Mouse (Mus musculus) thymus, postnatal 10 days (tissue): ENCODE data around the gene Chrnb2.
"Not testable (repeated sequence)": the region's sequence is repeated elsewhere in the genome, so short reads cannot be mapped to it uniquely, and the experiment has no call there.

Source experiments
- DNase-seq, 2 experiments: peaks; one replicate each; pipeline ENCODE4 v3.0.0; 2021; ENCODE audit warnings: low spot score in 2 of 2

Gene Chrnb2

DNA sequence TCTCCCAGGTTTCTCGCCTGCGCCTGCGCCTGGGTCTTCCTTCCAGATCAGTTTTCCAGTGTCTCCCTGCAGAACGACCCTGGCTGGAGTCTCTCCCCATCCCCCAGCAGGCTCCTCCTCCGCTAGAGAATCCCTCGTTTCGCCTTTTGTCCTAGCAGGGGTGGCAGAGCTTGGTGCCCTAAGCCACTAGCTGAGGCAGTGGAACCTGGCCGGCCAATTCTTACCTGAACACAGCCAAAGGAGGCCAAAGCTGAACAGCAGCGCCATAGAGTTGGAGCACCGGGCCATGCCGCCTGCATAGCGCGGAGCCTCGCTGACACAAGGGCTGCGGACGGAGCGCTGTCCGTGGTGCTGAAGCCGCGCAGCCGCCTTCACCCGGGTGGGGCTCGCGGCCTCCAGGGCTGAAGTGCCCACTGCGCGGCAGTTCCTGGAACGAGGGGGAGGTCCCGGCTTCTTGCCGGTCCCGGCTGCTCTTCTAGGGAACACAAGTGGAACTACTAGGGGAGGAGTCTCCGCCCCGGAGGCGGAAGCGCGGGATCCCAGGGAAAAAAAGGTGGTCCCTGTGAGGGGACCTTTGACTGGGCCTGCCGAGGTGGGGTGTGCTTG is at the start of gene Chrnb2:
Gene Chrnb2 (minus strand): TSS at position 514 of the 606 bp plus-strand sequence.
- peak; percentile 42 to 85 for DNase-seq

DNA sequence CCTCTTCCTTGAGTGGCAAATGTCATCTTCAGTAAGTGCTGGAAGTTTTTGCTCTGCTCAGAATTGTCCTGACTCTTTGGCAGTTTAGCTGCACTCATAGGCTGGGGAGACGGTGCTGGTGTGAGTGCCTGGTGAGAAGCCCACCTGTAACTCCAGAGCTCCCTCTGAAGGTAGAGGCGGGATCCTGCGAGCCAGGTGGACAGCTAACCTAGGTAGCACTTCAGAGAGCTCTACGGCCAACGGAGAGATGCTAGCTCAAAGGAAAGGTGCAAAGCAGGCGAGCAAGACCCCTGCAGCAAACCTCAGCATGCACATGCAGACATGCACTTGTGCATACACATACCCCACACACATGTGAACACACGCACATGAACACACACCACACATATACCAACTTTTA is 49.6 kb upstream of the Chrnb2 start:
- no peak for DNase-seq

DNA sequence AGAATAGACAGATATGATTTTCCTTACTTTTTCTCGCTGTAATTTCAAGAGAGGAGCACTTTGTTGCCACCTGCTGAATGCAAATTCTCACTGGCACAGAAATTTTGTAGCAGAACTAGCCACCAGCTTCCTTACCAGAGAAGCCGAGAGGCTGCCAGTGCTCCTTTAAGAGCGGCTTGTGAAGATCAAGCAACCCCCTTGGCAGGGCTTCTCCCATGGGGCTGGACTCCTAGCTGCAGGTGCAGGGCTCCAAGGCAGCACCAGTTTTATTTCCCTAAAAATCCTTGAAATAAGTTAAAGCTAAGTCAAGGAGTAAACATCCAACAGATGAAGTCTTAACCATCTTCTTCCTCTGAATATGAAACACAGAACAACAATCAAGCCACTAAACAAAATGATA is 47.7 kb upstream of the Chrnb2 start:
- no peak for DNase-seq

DNA sequence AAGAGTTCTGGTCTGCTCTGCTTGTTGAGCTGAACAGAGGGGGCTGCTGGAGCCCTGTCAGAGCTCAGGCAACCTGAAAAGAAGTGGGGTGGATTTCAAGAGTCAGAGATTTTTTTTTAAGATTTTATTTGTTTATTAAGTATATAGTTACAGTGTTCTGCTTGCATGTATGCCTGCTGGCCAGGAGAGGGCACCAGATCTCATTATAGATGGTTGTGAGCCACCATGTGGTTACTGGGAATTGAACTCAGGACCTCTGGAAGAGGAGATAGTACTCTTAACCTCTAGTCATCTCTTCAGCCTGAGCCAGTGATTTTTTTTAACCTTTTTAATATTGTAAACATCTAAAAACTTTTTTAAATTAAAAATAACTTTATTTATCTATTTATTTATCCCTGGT is 46.4 kb upstream of the Chrnb2 start:
- no peak for DNase-seq

DNA sequence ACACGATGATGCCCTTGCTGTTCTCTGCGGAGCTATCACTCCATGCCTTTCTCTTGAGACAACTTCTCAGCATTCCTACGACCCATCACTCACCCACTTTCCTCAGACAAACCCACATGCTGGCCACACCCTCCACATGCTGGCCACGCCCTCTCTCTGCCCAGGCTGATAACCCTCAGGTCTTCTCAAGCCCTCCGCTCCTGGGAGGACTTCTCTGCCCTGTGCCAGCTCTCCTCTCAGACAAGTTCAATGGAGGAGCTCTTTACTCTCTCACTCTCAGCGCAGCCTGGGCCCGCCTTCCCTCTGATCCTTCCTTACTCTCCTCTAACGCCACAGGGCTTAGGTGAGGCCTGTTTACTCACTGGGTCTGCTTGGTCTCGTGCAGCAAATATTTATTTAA is 44.2 kb upstream of the Chrnb2 start:
- DNase-seq: no peak

DNA sequence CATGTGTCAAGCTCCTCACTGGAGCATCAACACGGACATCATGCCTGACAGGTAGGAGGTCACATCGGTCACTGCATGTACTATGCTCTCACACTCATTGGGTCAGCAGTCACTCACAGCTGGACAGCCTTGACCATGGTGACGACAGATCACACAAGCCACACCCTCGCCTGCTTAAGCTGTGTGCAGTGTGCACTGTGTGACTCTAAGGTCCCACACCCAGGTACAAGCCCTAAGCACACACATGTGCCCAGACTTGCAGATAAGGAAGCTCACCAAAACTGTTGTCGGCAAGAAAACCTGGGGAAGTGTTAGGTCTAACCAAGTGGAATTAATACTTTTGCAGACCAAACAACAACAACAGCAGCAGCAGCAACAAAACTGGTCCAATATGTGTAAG is 43.4 kb upstream of the Chrnb2 start:
- DNase-seq: no peak

DNA sequence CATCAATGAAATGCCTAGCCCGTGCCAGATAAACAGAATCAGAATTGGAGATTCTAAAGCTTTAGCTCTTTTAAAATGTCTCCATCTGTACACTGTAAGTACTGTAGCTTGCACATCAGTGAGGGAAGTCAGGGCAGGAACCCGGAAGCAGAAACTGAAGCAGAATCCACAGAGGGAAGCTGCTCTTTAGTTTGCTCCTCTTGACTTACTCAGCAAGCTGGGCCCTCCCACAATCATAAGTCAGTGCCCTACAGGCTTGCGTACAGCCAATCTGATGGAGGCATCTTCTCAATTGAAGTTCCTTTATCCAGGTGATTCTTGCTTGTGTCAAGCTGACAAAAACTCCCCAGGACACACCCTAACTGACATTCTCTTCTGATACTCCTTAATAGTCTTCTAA is 42.7 kb upstream of the Chrnb2 start:
- no peak for DNase-seq

DNA sequence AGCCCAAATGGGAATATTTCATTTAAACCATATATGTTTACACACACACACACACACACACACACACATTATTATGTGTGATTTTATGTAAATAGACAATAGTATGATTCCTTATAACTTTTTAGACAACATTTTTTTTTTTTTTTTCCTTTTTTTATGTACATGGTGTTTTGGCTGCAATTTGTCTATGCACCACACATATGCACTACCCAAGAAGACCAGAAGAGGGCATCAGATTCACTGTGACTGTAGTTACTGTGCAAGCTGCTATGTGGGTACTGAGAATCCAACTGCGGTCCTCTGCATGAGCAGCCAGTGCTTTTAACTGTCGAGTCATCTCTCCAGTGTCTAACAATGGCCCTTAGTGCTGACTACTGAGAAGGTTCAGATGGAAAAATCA is 42.3 kb upstream of the Chrnb2 start:
- DNase-seq: no peak

DNA sequence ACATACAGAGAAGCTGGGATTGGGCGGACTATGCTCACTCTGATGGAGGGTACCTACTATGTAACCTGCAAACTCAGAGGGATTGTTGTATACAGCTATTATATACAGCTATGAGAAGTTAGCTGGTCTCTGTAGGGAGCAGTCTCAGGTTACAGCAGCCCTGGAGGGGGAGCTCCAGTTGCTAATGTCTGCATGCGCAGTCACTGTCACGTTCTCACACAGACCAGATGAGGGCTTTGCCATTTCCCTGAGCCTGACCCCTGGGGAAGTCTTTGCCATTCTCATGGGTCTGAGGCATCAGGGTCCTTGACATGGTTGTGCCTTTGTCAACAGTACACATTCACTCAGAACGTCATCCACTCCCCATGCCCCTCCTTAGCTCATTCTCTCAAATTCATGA is 40.7 kb upstream of the Chrnb2 start:
- no peak for DNase-seq

DNA sequence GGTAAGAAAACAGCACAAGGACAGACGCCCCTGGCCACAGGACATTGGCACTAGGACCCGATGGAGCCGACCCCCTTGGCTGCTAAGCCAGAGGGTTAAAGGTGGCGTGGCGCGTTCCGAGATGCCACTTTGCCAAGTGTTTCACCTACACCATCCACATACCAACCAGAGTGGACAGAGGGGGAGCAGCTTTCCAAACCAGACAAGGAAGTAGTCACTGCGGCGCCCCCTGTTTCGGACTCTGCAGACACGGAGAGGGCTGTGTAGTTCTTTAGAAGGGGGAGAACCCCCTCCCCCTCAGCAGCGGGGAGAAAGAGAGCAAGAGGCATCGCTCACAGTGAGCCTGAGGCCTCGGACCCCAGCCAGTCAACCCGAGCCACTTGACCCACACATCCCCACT is 38.4 kb upstream of the Chrnb2 start:
- no peak for DNase-seq

DNA sequence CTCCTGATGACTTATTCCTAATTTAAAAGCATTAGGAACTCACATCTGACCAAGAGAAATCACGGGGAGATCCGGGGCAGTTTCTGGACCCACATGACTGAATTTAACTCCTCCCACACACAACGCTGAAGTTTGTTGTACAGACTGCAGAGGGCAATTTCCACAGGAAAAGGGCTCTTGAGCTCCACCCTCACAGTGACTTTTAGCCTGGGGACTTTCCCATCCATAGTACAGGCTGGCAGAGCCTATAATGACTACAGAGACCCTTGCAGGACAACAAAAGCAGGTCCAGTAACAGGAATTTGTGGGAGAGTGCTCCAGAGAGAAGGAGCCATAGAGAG is 37.0 kb upstream of the Chrnb2 start:
- DNase-seq: no peak

DNA sequence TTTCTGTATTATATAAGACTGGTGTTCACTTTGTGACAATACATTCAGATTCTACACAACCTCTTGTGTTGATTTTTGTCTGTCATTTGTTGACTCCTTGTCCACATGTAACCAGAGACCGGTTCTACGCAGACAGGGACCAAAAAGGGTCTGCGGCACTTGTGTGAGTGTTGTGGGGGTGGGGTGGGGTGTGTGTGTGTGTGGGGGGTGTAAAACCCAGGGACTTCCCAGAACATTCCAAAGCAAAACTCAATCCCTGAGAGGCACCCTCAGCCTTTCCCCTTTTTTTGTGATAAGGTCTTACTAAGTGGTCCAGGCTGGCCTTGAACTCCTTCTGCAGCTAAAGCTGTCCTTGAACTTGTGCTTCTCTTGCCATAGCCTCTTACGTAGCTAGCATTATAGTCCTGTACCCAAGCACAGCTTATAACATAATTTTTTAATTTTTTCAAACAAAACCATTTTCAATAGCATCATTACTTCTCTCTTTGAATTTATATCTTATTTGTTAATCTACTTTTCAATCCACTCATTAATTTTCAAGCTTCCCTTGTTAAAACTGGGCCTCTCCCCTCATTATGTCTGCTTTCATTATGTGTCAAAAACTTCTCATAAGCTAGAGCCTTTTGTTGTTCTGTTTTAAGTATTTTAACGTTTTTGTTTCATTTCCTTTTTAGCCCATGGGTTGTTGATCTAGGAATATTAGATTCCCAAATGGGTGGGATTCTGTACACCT is 36.5 kb upstream of the Chrnb2 start:
- DNase-seq: no peak

DNA sequence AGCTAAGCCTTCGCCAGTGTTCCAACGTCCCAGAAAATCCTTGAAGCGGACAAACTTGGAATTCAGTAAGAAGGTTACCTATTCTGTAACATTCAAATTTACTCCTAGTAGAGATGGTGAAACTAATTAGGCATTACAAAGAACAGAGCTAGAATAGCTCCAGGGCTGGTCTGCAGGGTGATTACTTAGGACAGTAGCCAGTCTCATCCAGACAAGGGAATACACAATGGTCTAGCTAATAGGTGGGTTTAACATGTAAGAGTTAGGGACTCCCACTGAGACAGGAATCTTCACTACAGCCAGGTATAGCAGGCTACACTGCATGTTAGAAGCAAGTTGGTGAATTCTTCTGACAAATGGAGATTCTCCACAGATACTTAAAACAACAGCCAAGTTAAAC is 35.6 kb upstream of the Chrnb2 start:
- DNase-seq: not testable (repeated sequence)

DNA sequence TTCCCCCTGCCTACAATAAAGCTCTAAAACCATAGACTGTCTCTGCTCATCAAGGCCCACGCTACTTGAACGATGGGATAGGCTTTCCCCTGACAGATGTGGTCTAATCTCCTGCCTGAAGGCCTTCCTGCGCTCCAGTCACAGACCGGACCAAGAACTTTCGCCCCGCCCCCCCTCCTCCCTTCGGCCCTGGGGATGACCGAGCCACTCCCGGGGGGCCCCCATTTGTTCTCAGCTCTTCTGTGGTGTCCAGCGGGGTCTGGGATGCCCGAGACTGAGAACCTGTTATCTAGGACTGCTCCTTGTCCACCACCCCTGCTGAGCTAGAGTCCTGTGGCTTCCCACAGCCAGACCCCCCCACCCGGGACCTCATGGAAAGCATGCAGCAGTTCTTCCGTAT is 35.0 kb upstream of the Chrnb2 start:
- DNase-seq: no peak

DNA sequence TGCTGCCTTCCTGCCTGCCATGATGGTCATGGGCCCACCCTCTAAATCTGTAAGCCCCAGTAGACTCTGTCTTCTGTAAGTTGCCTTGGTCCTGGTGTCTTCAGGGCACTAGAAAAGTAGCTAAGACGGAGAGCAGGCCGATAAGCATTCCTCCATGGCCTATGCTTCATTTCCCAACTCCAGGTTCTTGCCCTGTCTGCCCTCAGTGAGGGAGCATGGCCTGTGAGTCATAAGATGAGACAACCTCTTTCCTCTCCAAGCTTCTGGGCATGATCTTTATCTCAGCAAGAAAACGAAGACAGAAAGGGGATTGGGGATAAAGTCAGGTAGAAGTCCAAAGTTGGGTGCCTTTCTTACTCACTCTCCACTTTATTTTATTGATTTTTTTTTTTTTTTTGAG is 34.1 kb upstream of the Chrnb2 start:
- DNase-seq: no peak

DNA sequence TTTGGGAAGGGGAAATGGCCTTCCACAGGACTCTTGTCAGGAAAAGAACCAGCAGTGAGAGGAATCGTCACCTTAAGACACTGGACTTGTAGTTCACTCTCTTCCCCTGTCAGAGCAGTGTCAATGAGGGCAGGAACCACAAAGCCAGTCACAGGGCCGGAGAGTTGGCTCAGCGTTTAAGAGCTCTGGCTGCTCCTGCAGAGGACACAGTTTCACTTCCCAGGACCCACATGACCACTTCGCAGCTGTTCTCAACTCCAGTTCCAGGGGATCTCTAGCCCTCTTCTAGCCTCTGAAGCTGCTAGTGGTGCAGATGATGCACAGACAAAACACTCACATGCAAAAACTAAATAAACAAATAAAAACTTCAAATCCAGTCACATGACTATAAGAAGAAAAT is 31.9 kb upstream of the Chrnb2 start:
- no peak for DNase-seq

DNA sequence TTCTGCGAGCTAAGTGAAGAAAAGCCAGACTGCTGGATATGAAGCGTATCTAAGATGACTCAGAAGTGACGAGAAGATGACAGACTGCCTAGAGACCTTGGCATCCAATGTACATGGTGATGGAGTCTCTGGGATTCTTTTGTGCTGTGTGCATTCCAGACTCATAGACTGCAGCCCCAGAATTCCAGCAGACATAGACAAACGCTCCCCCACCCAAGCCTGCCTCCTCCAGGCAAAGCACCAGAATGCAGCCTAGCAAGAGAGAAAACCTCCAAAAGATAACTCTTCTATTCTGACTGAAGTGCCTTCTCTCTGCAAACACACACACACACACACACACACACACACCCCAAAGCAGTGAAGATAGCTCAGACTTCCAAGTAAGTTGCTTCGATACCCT is 31.3 kb upstream of the Chrnb2 start:
- DNase-seq: no peak

DNA sequence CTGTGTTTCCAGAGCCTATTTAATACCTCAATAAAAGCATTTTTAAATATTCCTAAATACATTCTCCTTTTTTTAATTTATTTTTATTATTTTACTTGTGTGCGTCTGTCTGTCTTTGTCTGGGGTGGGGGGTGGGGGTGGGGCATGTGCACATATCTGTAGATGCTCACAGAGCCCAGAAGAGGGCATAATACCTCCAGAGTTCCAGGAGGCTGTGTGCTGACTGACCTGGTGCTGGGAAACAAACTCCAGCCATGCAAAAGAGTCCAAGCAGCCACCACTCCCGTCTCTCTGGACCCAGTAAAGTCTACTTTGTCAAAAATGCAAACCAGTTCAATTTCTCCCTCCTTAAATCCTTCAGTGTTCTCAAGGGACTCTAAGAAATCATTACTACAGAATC is 30.2 kb upstream of the Chrnb2 start:
- no peak for DNase-seq

DNA sequence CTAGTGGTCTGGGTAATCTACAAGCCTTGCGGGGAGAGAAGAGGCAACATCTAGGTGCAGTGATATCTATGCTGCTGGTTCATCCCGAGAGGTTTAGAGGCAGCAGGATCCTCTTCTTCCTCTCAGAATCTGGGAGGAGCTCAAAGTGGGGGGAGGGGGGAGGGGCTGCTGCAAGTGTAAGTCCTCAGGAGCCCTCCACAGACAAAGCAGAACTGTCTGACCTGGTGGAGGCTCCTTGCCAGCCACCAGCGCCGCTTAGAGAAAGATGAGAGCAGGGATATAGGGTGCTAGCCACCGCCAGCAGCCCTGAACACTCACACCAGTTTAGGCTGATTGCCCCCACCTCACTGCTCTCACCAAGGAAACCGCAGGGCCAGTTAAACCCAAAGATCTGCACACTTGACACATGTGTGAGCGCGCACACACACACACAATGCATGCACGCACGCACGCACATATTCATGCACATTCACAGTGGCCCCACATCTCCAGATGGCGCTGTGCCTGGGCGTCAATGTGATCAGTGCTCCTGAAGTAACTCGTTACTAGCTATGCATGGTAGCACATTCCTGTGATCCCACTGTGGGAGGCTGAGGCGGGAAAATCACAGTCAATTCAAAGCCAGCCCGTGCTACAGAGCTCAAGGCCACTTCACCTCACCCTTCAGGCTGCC is 24.4 kb upstream of the Chrnb2 start:
- DNase-seq: no peak

DNA sequence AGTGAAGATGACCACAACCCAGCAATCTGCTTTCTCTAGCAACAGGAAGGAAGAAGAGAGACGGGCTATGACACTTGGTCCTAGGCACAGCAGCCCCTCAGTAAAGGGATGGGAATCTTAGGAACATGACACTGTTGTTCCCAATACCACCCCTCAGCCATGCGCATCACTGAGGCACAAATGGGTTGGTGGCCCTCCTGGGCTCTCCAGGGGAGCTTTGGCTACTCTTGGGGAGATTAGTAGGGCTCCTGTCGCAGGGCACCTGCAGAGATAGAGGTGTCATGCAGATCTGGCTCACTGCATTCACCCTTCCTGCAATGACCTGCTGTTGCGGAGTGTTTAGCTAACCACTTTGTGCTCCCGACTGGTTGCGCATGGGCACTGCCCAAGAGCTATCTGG is 21.8 kb upstream of the Chrnb2 start:
- no peak for DNase-seq

DNA sequence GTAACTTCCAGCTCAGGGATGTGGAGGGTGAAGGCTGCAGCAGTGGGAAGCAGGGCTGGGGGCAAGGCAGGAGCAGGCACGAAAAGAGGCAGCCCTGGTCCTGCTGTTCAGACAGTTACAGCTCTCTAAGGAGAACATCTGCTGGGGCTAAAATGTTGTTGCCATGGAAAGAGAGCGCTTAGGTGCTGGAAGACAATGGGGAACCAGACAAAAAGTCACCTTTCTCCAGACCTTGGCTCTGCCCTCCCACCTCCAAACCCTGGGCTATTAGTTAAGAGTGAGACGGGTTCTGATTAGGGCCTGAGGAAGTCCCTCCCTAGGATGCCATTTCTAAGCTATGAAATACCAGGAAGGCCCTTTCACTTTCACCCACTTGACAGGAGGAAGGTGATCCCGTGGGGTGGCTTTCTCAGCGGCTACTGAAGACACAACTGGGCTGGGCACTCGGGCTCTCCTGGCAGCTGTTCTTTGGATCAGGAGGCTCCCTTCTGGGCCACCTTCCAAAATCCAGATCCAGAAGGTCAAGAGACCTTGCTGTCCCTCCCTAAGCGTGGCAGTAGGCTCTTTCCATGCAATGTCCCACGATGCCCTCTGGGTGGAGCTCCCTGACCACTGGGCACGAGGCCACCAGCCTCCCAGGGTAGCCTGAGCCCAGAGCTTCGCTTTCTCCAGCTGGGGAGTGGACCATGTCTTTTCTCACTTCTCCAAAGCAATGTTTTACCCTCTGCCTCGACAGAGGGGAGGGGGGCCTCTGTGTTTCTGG is 20.7 kb upstream of the Chrnb2 start:
- DNase-seq: no peak

DNA sequence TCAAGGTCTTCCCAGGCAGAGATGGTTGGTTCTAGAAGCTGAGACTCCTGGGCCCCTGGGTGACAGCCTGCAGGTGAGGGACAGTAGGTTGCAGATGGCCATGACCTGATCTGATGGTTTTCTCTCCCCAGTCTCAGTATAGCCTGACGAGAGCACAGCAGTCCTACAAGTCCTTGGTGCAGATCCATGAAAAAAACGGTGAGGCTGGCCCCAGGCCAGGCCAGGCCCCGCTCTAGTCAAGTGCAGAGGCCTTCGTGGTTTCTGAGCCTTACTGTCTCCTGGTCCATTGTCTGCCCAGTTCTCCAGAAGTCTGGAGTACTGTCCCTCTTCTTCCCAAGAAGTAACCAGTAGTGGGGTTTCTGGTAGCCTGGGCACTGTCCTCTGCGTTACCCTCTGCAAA is 17.2 kb upstream of the Chrnb2 start:
- no peak for DNase-seq

DNA sequence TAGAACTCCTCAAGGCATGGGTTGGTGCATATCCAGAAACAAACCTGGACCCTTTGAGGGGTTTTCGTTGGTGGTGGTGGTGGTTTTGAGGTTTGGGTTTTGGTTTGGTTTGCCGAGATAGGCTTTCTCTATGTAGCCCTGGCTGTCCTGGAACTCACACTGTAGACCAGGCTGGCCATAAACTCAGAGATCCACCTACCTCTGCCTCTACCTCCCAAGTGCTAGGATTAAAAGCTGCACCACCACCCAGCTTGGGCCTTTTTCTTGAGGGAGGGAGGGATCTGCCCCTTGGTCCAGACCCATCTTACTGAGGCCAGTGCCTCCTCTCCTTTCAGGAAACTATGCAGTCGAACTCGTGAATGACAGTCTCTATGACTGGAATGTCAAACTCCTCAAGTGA is 15.7 kb upstream of the Chrnb2 start:
- no peak for DNase-seq
